Mouse (Mus musculus): ENCODE results near the gene Metrnl.
"Not testable (repeated sequence)": the region's sequence is repeated elsewhere in the genome, so short reads cannot be mapped to it uniquely, and the experiment has no call there.

Gene Metrnl

GRCm38 (mm10) chr11:121701244-121701643, at the start of gene Metrnl:
TSS of gene Metrnl (plus strand) at chr11:121701544.
- DNase-seq (ENCODE audit: extremely low read depth, low read depth), result no peak

- DNase-seq (ENCODE audit: extremely low read depth, low read depth), result no peak
These were observed 49.8 kb upstream of the Metrnl start for GRCm38 (mm10) chr11:121651556-121651955.

DNA sequence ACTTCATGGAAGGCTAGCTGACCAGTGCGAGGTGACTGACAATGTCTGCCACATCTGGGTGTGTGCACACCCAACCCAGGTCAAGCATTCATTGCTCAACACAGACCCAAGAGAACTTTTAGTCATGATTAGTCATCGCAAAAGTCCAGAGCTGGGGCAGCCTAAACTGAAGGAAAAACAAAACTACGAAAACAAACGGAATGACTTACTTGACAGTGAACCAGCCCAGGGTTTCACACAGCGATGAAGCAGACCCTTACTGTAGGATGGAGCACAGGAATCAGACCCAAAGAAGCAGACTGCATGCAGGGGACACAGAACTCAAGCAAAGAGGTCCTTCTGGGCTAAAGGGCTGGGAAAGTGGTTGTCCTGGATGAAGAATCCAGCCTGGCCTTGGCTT, 49.4 kb upstream of the Metrnl start:
- no peak for DNase-seq (ENCODE audit: extremely low read depth, low read depth)

- DNase-seq (ENCODE audit: extremely low read depth, low read depth), result no peak
These were observed 48.6 kb upstream of the Metrnl start for GRCm38 (mm10) chr11:121652547-121653305.

DNA sequence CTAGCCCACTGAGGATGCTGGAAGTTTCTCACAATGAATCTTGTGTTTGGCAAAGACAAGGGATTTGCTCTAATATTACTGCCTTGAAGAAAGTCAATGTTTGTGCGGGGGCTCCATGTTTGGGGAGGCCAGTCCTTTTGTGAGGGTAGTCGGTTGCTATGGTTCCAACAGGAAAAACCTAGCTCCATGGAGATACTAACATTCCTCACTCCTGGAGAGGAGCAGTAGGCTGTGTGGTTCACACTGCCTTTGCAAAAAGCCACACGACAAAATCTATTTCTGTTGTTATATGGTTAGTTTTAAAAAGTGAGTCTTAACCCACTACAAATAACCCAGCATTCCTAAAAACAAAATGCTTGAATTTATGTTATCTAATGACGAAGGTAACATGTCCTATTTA, 47.7 kb upstream of the Metrnl start:
- DNase-seq (ENCODE audit: extremely low read depth, low read depth), result no peak

DNA sequence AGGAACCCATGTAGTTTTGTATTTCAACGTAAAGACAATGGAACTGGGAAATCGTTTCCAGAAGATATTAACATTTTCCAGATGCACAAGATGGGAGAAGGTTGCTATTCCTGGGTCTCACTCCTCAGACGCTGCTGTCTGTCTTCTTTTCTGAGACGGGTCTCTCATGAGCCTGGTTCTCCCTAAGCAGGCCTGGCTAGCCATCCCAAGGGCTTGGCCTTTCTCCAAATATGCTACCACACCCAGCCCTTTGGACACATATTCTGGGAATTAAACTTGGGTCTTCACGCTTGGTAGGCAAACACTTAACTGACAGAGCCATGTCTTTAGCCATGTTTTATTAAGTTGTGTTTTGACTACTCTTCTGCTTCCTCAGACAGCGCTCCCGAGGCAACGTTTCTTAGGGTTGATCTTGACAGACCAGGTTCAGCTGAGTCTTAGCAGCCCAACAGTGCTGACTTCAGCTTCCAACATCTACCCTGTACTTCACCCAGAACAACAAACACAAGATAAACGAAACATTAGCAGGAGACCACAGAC, 46.9 kb upstream of the Metrnl start:
- no peak for DNase-seq (ENCODE audit: extremely low read depth, low read depth)

DNA sequence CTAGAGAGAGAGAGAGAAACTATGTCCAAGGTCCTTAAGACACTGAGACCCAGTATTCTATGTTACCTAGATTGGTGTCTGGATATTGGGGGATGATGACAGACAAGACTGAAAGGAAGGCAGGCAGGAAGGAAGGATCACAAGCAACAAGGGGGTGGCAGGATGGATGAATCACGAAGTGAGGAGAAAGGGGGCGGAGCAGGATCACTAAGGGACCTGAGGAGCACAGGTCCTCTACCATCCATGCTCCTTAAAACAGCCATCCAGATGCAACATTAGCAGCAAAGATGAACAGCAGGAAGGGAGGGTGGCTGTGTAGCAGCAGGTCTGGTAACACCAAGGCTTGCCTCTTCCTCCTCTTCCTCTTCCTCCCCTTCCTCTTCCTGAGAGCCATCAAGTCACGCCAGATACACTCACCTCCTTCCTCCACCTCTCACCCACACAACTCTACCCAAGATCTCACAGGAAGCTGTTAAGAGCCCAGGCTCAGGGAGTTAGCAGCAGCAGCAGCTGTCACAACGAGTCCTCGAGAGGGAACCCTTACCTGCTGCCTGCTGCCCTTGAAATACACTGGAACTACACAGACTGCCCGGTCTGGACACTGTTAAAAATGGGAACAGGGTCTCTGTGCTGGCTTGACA, 46.1 kb upstream of the Metrnl start:
- no peak for DNase-seq (ENCODE audit: extremely low read depth, low read depth)

DNA sequence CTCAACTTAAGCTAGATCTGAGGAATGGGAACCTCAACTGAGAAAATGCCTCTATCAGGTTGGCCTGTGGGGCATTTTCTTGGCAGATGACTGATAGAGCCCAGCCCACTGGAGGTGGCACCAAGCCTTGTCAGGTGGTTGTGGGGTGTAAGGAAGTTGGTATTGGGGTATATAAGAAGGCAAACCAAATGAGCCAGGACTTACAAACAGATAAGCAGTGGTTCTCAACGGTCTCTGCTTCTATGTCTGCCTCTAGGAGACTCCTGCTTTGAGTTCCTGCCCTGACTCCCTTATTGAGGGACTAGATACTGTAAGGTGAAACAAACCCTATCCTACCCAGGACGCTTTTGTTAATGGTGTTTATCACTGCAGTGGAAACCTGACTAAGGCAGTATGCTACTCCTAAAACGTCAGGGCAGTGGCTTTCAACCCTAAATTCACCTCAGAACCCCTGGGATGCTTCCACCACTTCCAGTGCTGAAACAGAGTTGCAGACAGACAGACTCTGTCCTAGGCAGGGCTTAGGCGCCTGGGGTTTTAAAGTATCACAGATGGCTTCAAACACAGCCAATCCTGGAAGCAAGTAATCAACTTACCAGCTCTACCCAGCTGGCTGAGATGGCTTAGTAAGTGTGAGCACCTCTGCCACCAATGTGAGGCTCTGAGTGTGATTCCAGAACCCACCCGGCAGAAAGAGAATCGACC, 45.4 kb upstream of the Metrnl start:
- peak; percentile 39 for DNase-seq (ENCODE audit: extremely low read depth, low read depth)

- no peak for DNase-seq (ENCODE audit: extremely low read depth, low read depth)
These were observed 43.2 kb upstream of the Metrnl start for GRCm38 (mm10) chr11:121658151-121658550.

GRCm38 (mm10) chr11:121660604-121661003, 40.7 kb upstream of the Metrnl start:
- DNase-seq (ENCODE audit: extremely low read depth, low read depth), result not testable (repeated sequence)

- DNase-seq (ENCODE audit: extremely low read depth, low read depth), result no peak
These were observed 40.2 kb upstream of the Metrnl start for GRCm38 (mm10) chr11:121661116-121661515.

DNA sequence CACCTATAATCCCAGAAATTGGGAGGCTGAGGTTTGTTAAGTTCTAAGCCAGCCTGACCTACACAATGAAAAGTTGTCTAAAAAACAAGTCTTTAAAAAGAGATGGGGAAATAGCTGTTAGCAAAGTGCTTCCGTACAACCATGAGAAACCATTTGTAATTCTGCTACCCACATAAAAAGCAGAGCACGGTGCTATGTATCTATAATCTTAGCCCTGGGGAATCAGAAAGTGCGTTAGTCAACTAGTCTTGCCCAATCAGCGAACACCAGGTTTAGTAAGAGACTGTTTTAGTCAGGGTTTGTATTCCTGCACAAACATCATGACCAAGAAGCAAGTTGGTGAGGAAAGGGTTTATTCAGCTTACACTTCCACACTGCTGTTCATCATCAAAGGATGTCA, 33.8 kb upstream of the Metrnl start:
- DNase-seq (ENCODE audit: extremely low read depth, low read depth), result no peak

- DNase-seq (ENCODE audit: extremely low read depth, low read depth), result no peak
These were observed 32.6 kb upstream of the Metrnl start for GRCm38 (mm10) chr11:121668776-121669175.

- DNase-seq (ENCODE audit: extremely low read depth, low read depth), result no peak
These were observed 30.4 kb upstream of the Metrnl start for GRCm38 (mm10) chr11:121670926-121671325.

- no peak for DNase-seq (ENCODE audit: extremely low read depth, low read depth)
These were observed 28.9 kb upstream of the Metrnl start for GRCm38 (mm10) chr11:121672312-121672989.

DNA sequence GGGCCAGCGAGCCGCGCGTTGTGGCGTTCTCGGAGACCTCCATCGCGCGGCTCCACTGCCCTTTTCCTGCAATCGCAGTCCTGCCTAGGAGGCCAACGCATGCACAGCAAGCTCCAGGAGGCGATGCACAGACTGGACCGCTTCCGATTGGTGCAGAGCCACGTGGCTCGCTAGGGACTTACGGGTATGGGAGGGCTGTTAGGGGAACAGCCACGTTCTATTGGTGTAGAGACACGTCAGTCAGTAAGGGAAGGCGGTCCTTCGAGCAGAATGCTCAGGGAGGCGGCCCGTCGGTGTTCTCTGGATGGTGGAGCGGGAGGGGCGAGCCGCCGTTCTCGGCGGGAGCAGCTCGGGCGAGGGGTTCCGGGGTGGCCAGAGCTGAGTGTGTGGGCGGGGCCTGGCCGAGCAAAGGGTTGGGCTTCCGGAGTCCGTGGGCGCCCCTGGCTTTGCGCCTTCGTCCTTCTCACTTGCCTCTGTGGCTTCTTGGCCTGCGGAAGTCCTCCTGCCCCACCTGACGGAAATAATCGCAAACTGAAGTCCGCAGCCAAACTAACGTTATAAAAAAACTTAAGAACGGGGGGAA, 28.3 kb upstream of the Metrnl start, which contains the start of gene B3gntl1:
Gene B3gntl1, minus strand, starts transcription at position 164 of the 583 bp plus-strand sequence.
- DNase-seq (ENCODE audit: extremely low read depth, low read depth), result peak; percentile 97

DNA sequence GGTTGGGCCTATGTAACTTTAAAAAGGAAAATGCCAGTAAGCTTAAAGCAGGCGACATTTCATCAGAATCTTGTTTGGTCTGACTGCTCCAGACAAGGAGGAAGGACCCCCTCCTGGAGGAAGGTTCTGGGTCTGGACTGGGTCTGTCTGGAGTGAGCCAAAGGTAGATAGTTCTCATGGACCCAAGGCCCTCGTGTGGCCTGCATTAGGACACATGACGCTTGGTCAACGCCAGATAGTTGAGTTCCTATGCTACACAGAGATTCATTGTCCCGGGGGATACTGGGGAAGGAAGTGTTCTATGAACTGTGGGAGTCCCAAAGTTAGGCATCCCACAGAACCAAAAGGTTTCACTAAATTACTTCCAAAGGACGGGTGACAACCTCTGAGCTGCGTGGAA, 27.7 kb upstream of the Metrnl start:
- no peak for DNase-seq (ENCODE audit: extremely low read depth, low read depth)

- DNase-seq (ENCODE audit: extremely low read depth, low read depth), result no peak
These were observed 24.5 kb upstream of the Metrnl start for GRCm38 (mm10) chr11:121676836-121677235.

GRCm38 (mm10) chr11:121679581-121679980, 21.8 kb upstream of the Metrnl start:
- no peak for DNase-seq (ENCODE audit: extremely low read depth, low read depth)

- no peak for DNase-seq (ENCODE audit: extremely low read depth, low read depth)
These were observed 20.6 kb upstream of the Metrnl start for GRCm38 (mm10) chr11:121680750-121681149.

- DNase-seq (ENCODE audit: extremely low read depth, low read depth), result no peak
These were observed 18.1 kb upstream of the Metrnl start for GRCm38 (mm10) chr11:121683243-121683642.

Measured in MEL-GATA-1-ER (cell line).